Mouse (Mus musculus) limb, embryonic 14.5 days (tissue): Measurements from ENCODE around the gene Xpo6. TPM values are rescaled to one million over a fixed set of nuclear protein-coding genes. Genes with fewer than 3 reads are reported as not detected.

ENCODE experiments used
- ATAC-seq: fragments of 200-750 bp; cut with Nextera tagmentation; 2 replicates; pipeline ENCODE4 v1.8.0; 2017; ENCODE audit warnings: low read depth, moderate number of reproducible peaks, moderate TSS enrichment; ENCODE audit not compliant: low FRiP score
- DNase-seq: peaks from one replicate; pipeline ENCODE4 v3.0.0-alpha.2; 2015; ENCODE audit warnings: low spot score
- H3K27ac ChIP-seq: fragments of 300-500 bp; sonication (generic); replicated peaks from 2 replicates; pipeline ENCODE4 v1.5.1; 2014; ENCODE audit warnings: low read depth, mild to moderate bottlenecking, low read length, moderate library complexity, mixed read lengths
- H3K27me3 ChIP-seq: fragments of 300-500 bp; sonication (generic); 2 replicates; pipeline ENCODE4 v1.6.1; 2014; ENCODE audit warnings: low read length, mixed read lengths; ENCODE audit not compliant: control insufficient read depth, insufficient read depth
- H3K36me3 ChIP-seq: fragments of 300-500 bp; sonication (generic); 2 replicates; pipeline ENCODE4 v1.6.1; 2014; ENCODE audit warnings: mild to moderate bottlenecking, low read length, moderate library complexity, mixed read lengths; ENCODE audit not compliant: control insufficient read depth, insufficient read depth
- H3K4me1 ChIP-seq: fragments of 300-500 bp; sonication (generic); 2 replicates; pipeline ENCODE4 v1.6.1; 2014; ENCODE audit warnings: antibody characterized with exemption, low read length, mixed read lengths; ENCODE audit not compliant: control insufficient read depth, insufficient read depth
- H3K4me2 ChIP-seq: fragments of 300-500 bp; sonication (generic); replicated peaks from 2 replicates; pipeline ENCODE4 v1.6.1; 2014; ENCODE audit warnings: low read depth, mild to moderate bottlenecking, low read length, moderate library complexity; ENCODE audit not compliant: severe bottlenecking
- H3K4me3 ChIP-seq: fragments of 300-500 bp; sonication (generic); replicated peaks from 2 replicates; pipeline ENCODE4 v1.5.1; 2014; ENCODE audit warnings: low read length
- H3K9ac ChIP-seq: fragments of 300-500 bp; sonication (generic); 2 replicates; pipeline ENCODE4 v1.6.1; 2014; ENCODE audit warnings: mild to moderate bottlenecking, low read depth, low read length, moderate library complexity; ENCODE audit not compliant: severe bottlenecking
- H3K9me3 ChIP-seq: fragments of 300-500 bp; sonication (generic); 2 replicates; pipeline ENCODE4 v1.6.1; 2016; ENCODE audit warnings: low read length; ENCODE audit not compliant: control insufficient read depth
- POLR2A ChIP-seq: fragments of 200-500 bp; IDR thresholded peaks from 2 replicates; pipeline ENCODE4 v1.8.0; 2012; ENCODE audit warnings: inconsistent platforms, mild to moderate bottlenecking, moderate library complexity, borderline replicate concordance; ENCODE audit not compliant: insufficient read depth, insufficient read length; ENCODE audit errors: extremely low read depth
- WGBS: fragments of 180-500 bp; shearing (Covaris S2); extraction: QIAGEN DNeasy Blood & Tissue Kit; methylation state at CpG from one replicate; pipeline ENCODE4 v1.1.7; 2014; 5-methylcytosine and 5-hydroxymethylcytosine counted together
- polyA plus RNA-seq, 2 experiments: library from polyadenylated mRNA; depleted of rRNA in 1 of 2; stranded (reverse) in 1 of 2; unstranded in 1 of 2; fragments of >200 nt; fragmentation: Nextera tagmentation in 1 of 2; extraction: Ambion mirVana in 1 of 2; gene quantifications; 2 replicates each; pipeline versions ENCODE4 v1.2.1 to v1.2.3; 2012 to 2014

Gene Xpo6
- polyA plus RNA-seq, 2 experiments: 63.2 to 202 TPM

- no peaks in the 10 kb centered on the region for H3K36me3 ChIP-seq
- DNase-seq (no peak), ATAC-seq (no peak)
- WGBS: 59% methylated on average over 3 of the region's 3 CpGs
- no peak for TF ChIP-seq POLR2A
- H3K27ac ChIP-seq: no peak overlapping the region
- no peak overlapping the region for H3K4me2 ChIP-seq
- peaks cover 12% of the 10 kb centered on the region; the same call in 1 of the 2 replicates for H3K4me1 ChIP-seq
- H3K27me3 ChIP-seq: no peaks in the 10 kb centered on the region
- no peak overlapping the region for H3K9ac ChIP-seq
- H3K4me3 ChIP-seq: no peak overlapping the region
- H3K9me3 ChIP-seq: no peaks in the 10 kb centered on the region
Observed at GRCm38 (mm10) chr7:126180956-126181355, 19.3 kb downstream of the Xpo6 start.

GRCm38 (mm10) chr7:126178804-126179203, 21.5 kb downstream of the Xpo6 start:
- H3K9me3 ChIP-seq: no peaks in the 10 kb centered on the region
- H3K27ac ChIP-seq: no peak overlapping the region
- H3K36me3 ChIP-seq: peaks cover 3% of the 10 kb centered on the region; the same call in 1 of the 2 replicates
- H3K4me1 ChIP-seq: peaks cover 12% of the 10 kb centered on the region; the same call in 1 of the 2 replicates
- no peak overlapping the region for H3K4me3 ChIP-seq
- H3K27me3 ChIP-seq: no peaks in the 10 kb centered on the region
- H3K9ac ChIP-seq: no peak overlapping the region
- no peak for ATAC-seq
- H3K4me2 ChIP-seq: no peak overlapping the region
- no peak for DNase-seq
- TF ChIP-seq POLR2A: no peak

- Histone ChIP-seq H3K27ac (no peak overlapping the region), H3K4me1 (0 out of 2 replicates have a peak, but pooled peaks cover under 1% of the 10 kb centered on the region), H3K36me3 (peaks cover 25% of the 10 kb centered on the region), H3K9ac (no peak overlapping the region), H3K4me3 (no peak overlapping the region), H3K9me3 (no peaks in the 10 kb centered on the region), H3K4me2 (no peak overlapping the region), H3K27me3 (no peaks in the 10 kb centered on the region)
- no peak for ATAC-seq
- WGBS: 93% methylated on average over 12 of the region's 12 CpGs
- no peak for TF ChIP-seq POLR2A
- no peak for DNase-seq
Observed at GRCm38 (mm10) chr7:126175999-126176398, 24.3 kb downstream of the Xpo6 start.

GRCm38 (mm10) chr7:126175456-126175855, 24.8 kb downstream of the Xpo6 start:
- no peak overlapping the region for H3K9ac ChIP-seq
- no peaks in the 10 kb centered on the region for H3K9me3 ChIP-seq
- H3K4me2 ChIP-seq: no peak overlapping the region
- DNase-seq (no peak), ATAC-seq (no peak)
- no peak overlapping the region for H3K4me3 ChIP-seq
- H3K4me1 ChIP-seq: no peaks in the 10 kb centered on the region
- no peaks in the 10 kb centered on the region for H3K27me3 ChIP-seq
- H3K36me3 ChIP-seq: peaks cover 30% of the 10 kb centered on the region
- no peak for TF ChIP-seq POLR2A
- WGBS: 86% methylated on average over 7 of the region's 7 CpGs
- no peak overlapping the region for H3K27ac ChIP-seq

- H3K27ac ChIP-seq: no peak overlapping the region
- H3K9ac ChIP-seq: no peak overlapping the region
- DNase-seq (no peak), ATAC-seq (no peak)
- no peaks in the 10 kb centered on the region for H3K27me3 ChIP-seq
- no peaks in the 10 kb centered on the region for H3K4me1 ChIP-seq
- TF ChIP-seq POLR2A: no peak
- WGBS: 91% methylated on average over 2 of the region's 2 CpGs
- H3K9me3 ChIP-seq: no peaks in the 10 kb centered on the region
- peaks cover 30% of the 10 kb centered on the region for H3K36me3 ChIP-seq
- H3K4me3 ChIP-seq: no peak overlapping the region
- H3K4me2 ChIP-seq: no peak overlapping the region
Observed at GRCm38 (mm10) chr7:126174863-126175262, 25.4 kb downstream of the Xpo6 start.

GRCm38 (mm10) chr7:126172001-126172400, 28.3 kb downstream of the Xpo6 start:
- 79% methylated on average over 3 of the region's 3 CpGs for WGBS

More at GRCm38 (mm10) chr7:126172001-126172400, 28.3 kb downstream of the Xpo6 start:
- Histone ChIP-seq H3K27ac (no peak overlapping the region), H3K36me3 (peaks cover 45% of the 10 kb centered on the region), H3K4me3 (no peak overlapping the region), H3K4me2 (no peak overlapping the region), H3K4me1 (no peaks in the 10 kb centered on the region), H3K27me3 (no peaks in the 10 kb centered on the region), H3K9ac (no peak overlapping the region), H3K9me3 (no peaks in the 10 kb centered on the region)
- no peak for DNase-seq
- no peak for ATAC-seq
- no peak for TF ChIP-seq POLR2A
